Mouse (Mus musculus) stomach, embryonic 15.5 days (tissue): ENCODE measurements at regions not wholly inside any gene's neighbourhood (a gene's known extent, or its start where the extent isn't known, plus 50 kb on each side); places are given as distances from the start of the nearest gene placed in this dataset.
A peak's percentile ranks its signal among the peaks of the same experiment; 100 is the strongest.
"Not testable (repeated sequence)": the region's sequence is repeated elsewhere in the genome, so short reads cannot be mapped to it uniquely, and the experiment has no call there.

Source experiments
- ATAC-seq: fragments of 200-750 bp; cut with Nextera tagmentation; 2 replicates; pipeline ENCODE4 v1.8.0; 2017; ENCODE audit warnings: low read depth, moderate number of reproducible peaks, moderate TSS enrichment; ENCODE audit not compliant: insufficient read depth, low FRiP score
- H3K27ac ChIP-seq: fragments of 300-500 bp; sonication (generic); 2 replicates; pipeline ENCODE4 v1.5.1; 2015; ENCODE audit warnings: mild to moderate bottlenecking, inconsistent platforms
- H3K27me3 ChIP-seq: fragments of 300-500 bp; sonication (generic); replicated peaks from 2 replicates; pipeline ENCODE4 v1.6.1; 2015; ENCODE audit warnings: inconsistent platforms
- H3K36me3 ChIP-seq: fragments of 300-500 bp; sonication (generic); 2 replicates; pipeline ENCODE4 v1.6.1; 2015; ENCODE audit warnings: inconsistent platforms
- H3K4me1 ChIP-seq: fragments of 300-500 bp; sonication (generic); 2 replicates; pipeline ENCODE4 v1.6.1; 2015; ENCODE audit warnings: inconsistent platforms
- H3K4me2 ChIP-seq: fragments of 300-500 bp; sonication (generic); 2 replicates; pipeline ENCODE4 v1.6.1; 2015; ENCODE audit warnings: mild to moderate bottlenecking, inconsistent platforms
- H3K4me3 ChIP-seq: fragments of 300-500 bp; sonication (generic); replicated peaks from 2 replicates; pipeline ENCODE4 v1.5.1; 2015; ENCODE audit warnings: inconsistent platforms
- H3K9ac ChIP-seq: fragments of 300-500 bp; sonication (generic); 2 replicates; pipeline ENCODE4 v1.6.1; 2015; ENCODE audit warnings: inconsistent platforms
- H3K9me3 ChIP-seq: fragments of 300-500 bp; sonication (generic); 2 replicates; pipeline ENCODE4 v1.6.1; 2016; ENCODE audit warnings: inconsistent platforms
- WGBS: fragments of 180-500 bp; shearing (Covaris S2); methylation state at CpG from one replicate; pipeline ENCODE4 v1.1.7; 2015; 5-methylcytosine and 5-hydroxymethylcytosine counted together

GRCm38 (mm10) chr16:29908031-29908430 lies 156.2 kb upstream of the Hes1 start:
- Histone ChIP-seq H3K9ac (no peak overlapping the region), H3K27ac (no peak overlapping the region), H3K4me1 (peaks cover 24% of the 10 kb centered on the region), H3K9me3 (no peaks in the 10 kb centered on the region), H3K36me3 (no peaks in the 10 kb centered on the region), H3K27me3 (no peaks in the 10 kb centered on the region), H3K4me2 (no peak overlapping the region), H3K4me3 (no peak overlapping the region)
- WGBS: 29% methylated on average over 8 of the region's 8 CpGs
- ATAC-seq: no peak

- H3K9ac ChIP-seq: no peak overlapping the region
- no peak overlapping the region for H3K4me2 ChIP-seq
- no peak for ATAC-seq
- no peaks in the 10 kb centered on the region for H3K9me3 ChIP-seq
- WGBS: 51% methylated on average over 5 of the region's 5 CpGs
- H3K36me3 ChIP-seq: no peaks in the 10 kb centered on the region
- no peak overlapping the region for H3K4me3 ChIP-seq
- peak overlapping the region; percentile 40 for H3K27ac ChIP-seq
- peaks cover 12% of the 10 kb centered on the region; the same call in 1 of the 2 replicates for H3K4me1 ChIP-seq
- H3K27me3 ChIP-seq: no peaks in the 10 kb centered on the region
Measured at GRCm38 (mm10) chr16:29909923-29910465, 154.2 kb upstream of the Hes1 start.

GRCm38 (mm10) chr16:29911164-29911571 lies 153.0 kb upstream of the Hes1 start:
- 48% methylated on average over 7 of the region's 7 CpGs for WGBS
- H3K36me3 ChIP-seq: no peaks in the 10 kb centered on the region
- ATAC-seq: peak; percentile 77; the same call in 1 of the 2 replicates
- H3K4me1 ChIP-seq: peaks cover 15% of the 10 kb centered on the region; the same call in 1 of the 2 replicates
- H3K9me3 ChIP-seq: no peaks in the 10 kb centered on the region
- peak overlapping the region; percentile 33 for H3K27ac ChIP-seq
- no peaks in the 10 kb centered on the region for H3K27me3 ChIP-seq
- no peak overlapping the region for H3K4me3 ChIP-seq
- no peak overlapping the region for H3K4me2 ChIP-seq
- no peak overlapping the region for H3K9ac ChIP-seq

GRCm38 (mm10) chr16:29913357-29914010 lies 150.7 kb upstream of the Hes1 start:
- Histone ChIP-seq H3K9me3 (no peaks in the 10 kb centered on the region), H3K9ac (no peak overlapping the region), H3K27me3 (no peaks in the 10 kb centered on the region), H3K36me3 (no peaks in the 10 kb centered on the region), H3K4me3 (no peak overlapping the region), H3K4me1 (0 out of 2 replicates have a peak, but pooled peaks cover 3% of the 10 kb centered on the region), H3K27ac (no peak overlapping the region), H3K4me2 (no peak overlapping the region)
- WGBS: 69% methylated on average over 8 of the region's 8 CpGs
- ATAC-seq: no peak

GRCm38 (mm10) chr16:29915346-29915745 lies 148.8 kb upstream of the Hes1 start:
- Histone ChIP-seq H3K4me3 (no peak overlapping the region), H3K27me3 (no peaks in the 10 kb centered on the region), H3K4me2 (no peak overlapping the region), H3K36me3 (no peaks in the 10 kb centered on the region), H3K9me3 (no peaks in the 10 kb centered on the region), H3K9ac (no peak overlapping the region), H3K27ac (no peak overlapping the region), H3K4me1 (0 out of 2 replicates have a peak, but pooled peaks cover 3% of the 10 kb centered on the region)
- ATAC-seq: no peak
- WGBS: 52% methylated on average over 11 of the region's 11 CpGs

- ATAC-seq: no peak
Measured at GRCm38 (mm10) chr16:29917989-29918388, 146.2 kb upstream of the Hes1 start.

GRCm38 (mm10) chr16:29918396-29918795 lies 145.8 kb upstream of the Hes1 start:
- no peaks in the 10 kb centered on the region for H3K27me3 ChIP-seq
- 89% methylated on average over 6 of the region's 6 CpGs for WGBS
- H3K36me3 ChIP-seq: no peaks in the 10 kb centered on the region
- H3K4me2 ChIP-seq: no peak overlapping the region
- no peaks in the 10 kb centered on the region for H3K9me3 ChIP-seq
- no peak overlapping the region for H3K9ac ChIP-seq
- H3K4me3 ChIP-seq: no peak overlapping the region
- 0 out of 2 replicates have a peak, but pooled peaks cover 3% of the 10 kb centered on the region for H3K4me1 ChIP-seq
- no peak overlapping the region for H3K27ac ChIP-seq
- ATAC-seq: no peak

More at GRCm38 (mm10) chr16:29917989-29918388, 146.2 kb upstream of the Hes1 start:
- H3K27ac ChIP-seq: no peak overlapping the region
- H3K9me3 ChIP-seq: no peaks in the 10 kb centered on the region
- H3K4me1 ChIP-seq: 0 out of 2 replicates have a peak, but pooled peaks cover 3% of the 10 kb centered on the region
- 62% methylated on average over 3 of the region's 3 CpGs for WGBS
- no peak overlapping the region for H3K4me3 ChIP-seq
- H3K4me2 ChIP-seq: no peak overlapping the region
- H3K9ac ChIP-seq: no peak overlapping the region
- no peaks in the 10 kb centered on the region for H3K27me3 ChIP-seq
- no peaks in the 10 kb centered on the region for H3K36me3 ChIP-seq

GRCm38 (mm10) chr16:29920940-29921339 lies 143.2 kb upstream of the Hes1 start:
- Histone ChIP-seq H3K9ac (no peak overlapping the region), H3K27ac (peak overlapping the region; percentile 68), H3K27me3 (no peaks in the 10 kb centered on the region), H3K4me2 (no peak overlapping the region), H3K4me3 (no peak overlapping the region), H3K9me3 (no peaks in the 10 kb centered on the region), H3K36me3 (no peaks in the 10 kb centered on the region), H3K4me1 (no peaks in the 10 kb centered on the region)
- WGBS: 63% methylated on average over 5 of the region's 5 CpGs
- ATAC-seq: peak; percentile 39; the same call in 1 of the 2 replicates

- H3K4me1 ChIP-seq: no peaks in the 10 kb centered on the region
- 42% methylated on average over 3 of the region's 3 CpGs for WGBS
- no peak overlapping the region for H3K4me3 ChIP-seq
- H3K27me3 ChIP-seq: no peaks in the 10 kb centered on the region
- H3K27ac ChIP-seq: peak overlapping the region; percentile 68
- no peak overlapping the region for H3K4me2 ChIP-seq
- peak; percentile 56; the same call in 1 of the 2 replicates for ATAC-seq
- no peaks in the 10 kb centered on the region for H3K9me3 ChIP-seq
- H3K9ac ChIP-seq: no peak overlapping the region
- H3K36me3 ChIP-seq: no peaks in the 10 kb centered on the region
Measured at GRCm38 (mm10) chr16:29921385-29921784, 142.8 kb upstream of the Hes1 start.

GRCm38 (mm10) chr16:29927276-29927675 lies 136.9 kb upstream of the Hes1 start:
- not testable (repeated sequence) for H3K27ac ChIP-seq, H3K27me3 ChIP-seq, H3K4me2 ChIP-seq, ATAC-seq, H3K4me1 ChIP-seq, H3K9ac ChIP-seq, H3K4me3 ChIP-seq, H3K9me3 ChIP-seq, H3K36me3 ChIP-seq
- 81% methylated on average over 11 of the region's 11 CpGs for WGBS

- Histone ChIP-seq H3K27ac (peak overlapping the region; percentile 18; the same call in 1 of the 2 replicates), H3K4me1 (no peaks in the 10 kb centered on the region; the same call in 1 of the 2 replicates), H3K9me3 (no peaks in the 10 kb centered on the region), H3K9ac (no peak overlapping the region), H3K4me2 (no peak overlapping the region), H3K4me3 (no peak overlapping the region), H3K36me3 (no peaks in the 10 kb centered on the region), H3K27me3 (no peaks in the 10 kb centered on the region)
- no peak for ATAC-seq
- WGBS: 80% methylated on average over 4 of the region's 4 CpGs
Measured at GRCm38 (mm10) chr16:29928291-29928690, 135.9 kb upstream of the Hes1 start.

GRCm38 (mm10) chr16:29931746-29932351 lies 132.3 kb upstream of the Hes1 start:
- Histone ChIP-seq H3K27me3 (no peaks in the 10 kb centered on the region), H3K27ac (no peak overlapping the region), H3K9me3 (no peaks in the 10 kb centered on the region), H3K36me3 (no peaks in the 10 kb centered on the region), H3K4me1 (no peaks in the 10 kb centered on the region; the same call in 1 of the 2 replicates), H3K9ac (no peak overlapping the region), H3K4me2 (no peak overlapping the region), H3K4me3 (no peak overlapping the region)
- 68% methylated on average over 10 of the region's 10 CpGs for WGBS
- ATAC-seq: no peak
